Mouse (Mus musculus): ENCODE measurements at regions not wholly inside any gene's neighbourhood (a gene's known extent, or its start where the extent isn't known, plus 50 kb on each side); places are given as distances from the start of the nearest gene placed in this dataset.

GRCm38 (mm10) chr9:52323757-52324156, 155.4 kb upstream of the Zc3h12c start:
- no peak for TF ChIP-seq MAX (IDR thresholded peaks at IDR 0.05)
- no peak for TF ChIP-seq CTCF (IDR thresholded peaks at IDR 0.05; ENCODE audit: control insufficient read depth, insufficient read depth, insufficient read length)
- TF ChIP-seq MYOD1 (IDR thresholded peaks at IDR 0.05; ENCODE audit: control insufficient read depth, insufficient read length, low read depth) = no peak
- TF ChIP-seq USF1 (IDR thresholded peaks at IDR 0.05; ENCODE audit: low read depth) = no peak
- TF ChIP-seq FOSL1 (IDR thresholded peaks at IDR 0.05; ENCODE audit: insufficient read depth, low read length, poor library complexity, severe bottlenecking) = no peak

Measured in C2C12 (cell line).